Mouse (Mus musculus): ENCODE measurements around the gene Clec2g. TPM values are rescaled to one million over a fixed set of nuclear protein-coding genes. Genes with fewer than 3 reads are reported as not detected.
A peak's percentile ranks its signal among the peaks of the same experiment; 100 is the strongest.
"Not testable (repeated sequence)": the region's sequence is repeated elsewhere in the genome, so short reads cannot be mapped to it uniquely, and the experiment has no call there.

Clec2g gene
- polyA plus RNA-seq, 1 experiment: not detected

- Histone ChIP-seq H3K4me1 (ENCODE audit: control insufficient read depth, insufficient read depth, low read length) (peaks cover 3% of the 10 kb centered on the region; the same call in 1 of the 2 replicates), H3K4me3 (replicated peaks; ENCODE audit: control insufficient read depth, low read depth, low read length) (peak overlapping the region; percentile 26), H3K27ac (ENCODE audit: control insufficient read depth, insufficient read depth, low read depth, low read length, poor library complexity) (no peak overlapping the region)
- TF ChIP-seq CTCF (IDR thresholded peaks at IDR 0.05; ENCODE audit: control insufficient read depth, insufficient read depth, low read length) (no peak), POLR2A (IDR thresholded peaks at IDR 0.05; ENCODE audit: borderline replicate concordance, control insufficient read depth, low read depth, low read length) (no peak)
- WGBS: 19% methylated on average over 3 of the region's 3 CpGs
Observed at GRCm38 (mm10) chr6:128996054-128996767, 62.0 kb downstream of the Clec2g start.

GRCm38 (mm10) chr6:128996768-128997442 lies 62.7 kb downstream of the Clec2g start:
- Histone ChIP-seq H3K4me3 (replicated peaks; ENCODE audit: control insufficient read depth, low read depth, low read length) (peak overlapping the region; percentile 7), H3K27ac (ENCODE audit: control insufficient read depth, insufficient read depth, low read depth, low read length, poor library complexity) (no peak overlapping the region)
- 49% methylated on average over 13 of the region's 13 CpGs for WGBS

GRCm38 (mm10) chr6:129001392-129001791 lies 67.2 kb downstream of the Clec2g start:
- peaks cover 1% of the 10 kb centered on the region; the same call in 1 of the 2 replicates for H3K4me1 ChIP-seq (ENCODE audit: control insufficient read depth, insufficient read depth, low read length)
- 51% methylated on average over 2 of the region's 2 CpGs for WGBS

More at GRCm38 (mm10) chr6:128996768-128997442, 62.7 kb downstream of the Clec2g start:
- TF ChIP-seq POLR2A (IDR thresholded peaks at IDR 0.05; ENCODE audit: borderline replicate concordance, control insufficient read depth, low read depth, low read length) (no peak), CTCF (IDR thresholded peaks at IDR 0.05; ENCODE audit: control insufficient read depth, insufficient read depth, low read length) (no peak)
- H3K4me1 ChIP-seq (ENCODE audit: control insufficient read depth, insufficient read depth, low read length): peaks cover 3% of the 10 kb centered on the region; the same call in 1 of the 2 replicates

GRCm38 (mm10) chr6:129008552-129008951 lies 74.4 kb downstream of the Clec2g start:
- peaks cover 3% of the 10 kb centered on the region for H3K4me1 ChIP-seq (ENCODE audit: control insufficient read depth, insufficient read depth, low read length)
- no peak overlapping the region for H3K27ac ChIP-seq (ENCODE audit: control insufficient read depth, insufficient read depth, low read depth, low read length, poor library complexity)
- no peak overlapping the region for H3K4me3 ChIP-seq (replicated peaks; ENCODE audit: control insufficient read depth, low read depth, low read length)
- 73% methylated on average over 8 of the region's 8 CpGs for WGBS
- TF ChIP-seq CTCF (IDR thresholded peaks at IDR 0.05; ENCODE audit: control insufficient read depth, insufficient read depth, low read length): no peak
- TF ChIP-seq POLR2A (IDR thresholded peaks at IDR 0.05; ENCODE audit: borderline replicate concordance, control insufficient read depth, low read depth, low read length): no peak

More at GRCm38 (mm10) chr6:129001392-129001791, 67.2 kb downstream of the Clec2g start:
- Histone ChIP-seq H3K4me3 (replicated peaks; ENCODE audit: control insufficient read depth, low read depth, low read length) (no peak overlapping the region), H3K27ac (ENCODE audit: control insufficient read depth, insufficient read depth, low read depth, low read length, poor library complexity) (no peak overlapping the region)
- TF ChIP-seq CTCF (IDR thresholded peaks at IDR 0.05; ENCODE audit: control insufficient read depth, insufficient read depth, low read length) (no peak), POLR2A (IDR thresholded peaks at IDR 0.05; ENCODE audit: borderline replicate concordance, control insufficient read depth, low read depth, low read length) (no peak)

GRCm38 (mm10) chr6:129009846-129010504 lies 75.8 kb downstream of the Clec2g start:
- WGBS: 39% methylated on average over 7 of the region's 7 CpGs
- H3K4me3 ChIP-seq (replicated peaks; ENCODE audit: control insufficient read depth, low read depth, low read length); H3K4me1 ChIP-seq (ENCODE audit: control insufficient read depth, insufficient read depth, low read length); H3K27ac ChIP-seq (ENCODE audit: control insufficient read depth, insufficient read depth, low read depth, low read length, poor library complexity): not testable (repeated sequence)

GRCm38 (mm10) chr6:129010505-129010873 lies 76.3 kb downstream of the Clec2g start:
- peaks cover 3% of the 10 kb centered on the region for H3K4me1 ChIP-seq (ENCODE audit: control insufficient read depth, insufficient read depth, low read length)
- H3K27ac ChIP-seq (ENCODE audit: control insufficient read depth, insufficient read depth, low read depth, low read length, poor library complexity): no peak overlapping the region
- no peak overlapping the region for H3K4me3 ChIP-seq (replicated peaks; ENCODE audit: control insufficient read depth, low read depth, low read length)
- 72% methylated on average over 3 of the region's 3 CpGs for WGBS
- TF ChIP-seq POLR2A (IDR thresholded peaks at IDR 0.05; ENCODE audit: borderline replicate concordance, control insufficient read depth, low read depth, low read length) (no peak), CTCF (IDR thresholded peaks at IDR 0.05; ENCODE audit: control insufficient read depth, insufficient read depth, low read length) (no peak)

- 90% methylated on average over 19 of the region's 23 CpGs for WGBS
- not testable (repeated sequence) for H3K4me1 ChIP-seq (ENCODE audit: control insufficient read depth, insufficient read depth, low read length); H3K4me3 ChIP-seq (replicated peaks; ENCODE audit: control insufficient read depth, low read depth, low read length); H3K27ac ChIP-seq (ENCODE audit: control insufficient read depth, insufficient read depth, low read depth, low read length, poor library complexity)
Observed at GRCm38 (mm10) chr6:129012012-129012411, 77.8 kb downstream of the Clec2g start.

- H3K4me1 ChIP-seq (ENCODE audit: control insufficient read depth, insufficient read depth, low read length): peaks cover 3% of the 10 kb centered on the region
- TF ChIP-seq CTCF (IDR thresholded peaks at IDR 0.05; ENCODE audit: control insufficient read depth, insufficient read depth, low read length): no peak
- no peak for TF ChIP-seq POLR2A (IDR thresholded peaks at IDR 0.05; ENCODE audit: borderline replicate concordance, control insufficient read depth, low read depth, low read length)
- no peak overlapping the region for H3K4me3 ChIP-seq (replicated peaks; ENCODE audit: control insufficient read depth, low read depth, low read length)
- peak overlapping the region; percentile 38; the same call in 1 of the 2 replicates for H3K27ac ChIP-seq (ENCODE audit: control insufficient read depth, insufficient read depth, low read depth, low read length, poor library complexity)
- 48% methylated on average over 1 of the region's 1 CpGs for WGBS
Observed at GRCm38 (mm10) chr6:129012966-129013365, 78.8 kb downstream of the Clec2g start.
